Mouse (Mus musculus) MEL (cell line): ENCODE results near the gene Lipc. TPM values are rescaled to one million over a fixed set of nuclear protein-coding genes. Genes with fewer than 3 reads are reported as not detected.
A peak's percentile ranks its signal among the peaks of the same experiment; 100 is the strongest.

Source experiments
- DNase-seq: peaks from one replicate; pipeline ENCODE4 v3.0.0; 2011; ENCODE audit warnings: low read depth, low spot score
- H3K27ac ChIP-seq: 2 replicates; pipeline ENCODE4 v1.5.1; 2012; ENCODE audit warnings: low read depth, mild to moderate bottlenecking, control low read depth, low read length, moderate library complexity; ENCODE audit not compliant: control insufficient read depth
- H3K27me3 ChIP-seq, 2 experiments: fragments of 150-350 bp in 1 of 2; sonication (generic) in 1 of 2; 2 replicates each; pipeline ENCODE4 v1.6.1; 2012; ENCODE audit warnings: low read length in 2 of 2, mild to moderate bottlenecking in 2 of 2, improper control_type of control experiment in 1 of 2, moderate library complexity in 1 of 2; ENCODE audit not compliant: insufficient read depth in 2 of 2, control insufficient read depth in 1 of 2
- H3K36me3 ChIP-seq, 2 experiments: 2 replicates each; pipeline ENCODE4 v1.6.1; 2012 to 2014; ENCODE audit warnings: low read length in 2 of 2, improper control_type of control experiment in 1 of 2, inconsistent platforms in 1 of 2, mild to moderate bottlenecking in 1 of 2; ENCODE audit not compliant: insufficient read depth in 2 of 2, control insufficient read depth in 1 of 2
- H3K4me1 ChIP-seq, 2 experiments: fragments of 150-350 bp in 1 of 2; sonication (generic) in 1 of 2; 2 replicates each; pipeline ENCODE4 v1.6.1; 2012; ENCODE audit warnings: low read length in 2 of 2, improper control_type of control experiment in 1 of 2, mild to moderate bottlenecking in 1 of 2; ENCODE audit not compliant: insufficient read depth in 2 of 2, control insufficient read depth in 1 of 2
- H3K4me3 ChIP-seq, 2 experiments: fragments of 150-350 bp in 1 of 2; sonication (generic) in 1 of 2; 2 replicates each; pipeline ENCODE4 v1.5.1; 2012; ENCODE audit warnings: low read depth in 2 of 2, low read length in 2 of 2, mild to moderate bottlenecking in 2 of 2, moderate library complexity in 2 of 2, control low read depth in 1 of 2, improper control_type of control experiment in 1 of 2; ENCODE audit not compliant: control insufficient read depth in 1 of 2, insufficient read depth in 1 of 2
- H3K79me2 ChIP-seq: 2 replicates; pipeline ENCODE4 v1.6.1; 2012; ENCODE audit warnings: mild to moderate bottlenecking, low read length, moderate library complexity; ENCODE audit not compliant: control insufficient read depth, poor library complexity, insufficient read depth
- H3K9ac ChIP-seq: 2 replicates; pipeline ENCODE4 v1.6.1; 2012; ENCODE audit warnings: low read depth, mild to moderate bottlenecking, control low read depth, low read length, moderate library complexity; ENCODE audit not compliant: control insufficient read depth, poor library complexity, severe bottlenecking
- H3K9me3 ChIP-seq: fragments of 150-350 bp; sonication (generic); replicated peaks from 2 replicates; pipeline ENCODE4 v1.6.1; 2012; ENCODE audit warnings: mild to moderate bottlenecking, low read length, improper control_type of control experiment, moderate library complexity; ENCODE audit not compliant: insufficient read depth
- BHLHE40 ChIP-seq: IDR thresholded peaks from 2 replicates; pipeline ENCODE4 v1.6.1; 2012; ENCODE audit warnings: low read depth, mild to moderate bottlenecking, inconsistent platforms, low read length, improper control_type of control experiment, borderline replicate concordance
- CHD1 ChIP-seq: IDR thresholded peaks from 2 replicates; pipeline ENCODE4 v1.6.1; 2012; ENCODE audit warnings: low read depth, mild to moderate bottlenecking, inconsistent platforms, low read length, improper control_type of control experiment
- CHD2 ChIP-seq: IDR thresholded peaks from 2 replicates; pipeline ENCODE4 v1.6.1; 2011; ENCODE audit warnings: low read length, improper control_type of control experiment
- EP300 ChIP-seq, 2 experiments: IDR thresholded peaks; 2 replicates each; pipeline ENCODE4 v1.6.1; 2011; ENCODE audit warnings: improper control_type of control experiment in 2 of 2, low read length in 2 of 2, low read depth in 1 of 2, mild to moderate bottlenecking in 1 of 2
- ETS1 ChIP-seq: IDR thresholded peaks from 2 replicates; pipeline ENCODE4 v1.6.1; 2012; ENCODE audit warnings: low read depth, mild to moderate bottlenecking, inconsistent platforms, low read length, improper control_type of control experiment, moderate library complexity
- GATA1 ChIP-seq: IDR thresholded peaks from 2 replicates; pipeline ENCODE4 v1.6.1; 2011; ENCODE audit warnings: low read depth, low read length, improper control_type of control experiment
- HCFC1 ChIP-seq: IDR thresholded peaks from 2 replicates; pipeline ENCODE4 v1.6.1; 2012; ENCODE audit warnings: low read depth, mild to moderate bottlenecking, inconsistent platforms, low read length, improper control_type of control experiment, moderate library complexity
- JUND ChIP-seq: IDR thresholded peaks from 2 replicates; pipeline ENCODE4 v1.6.1; 2011; ENCODE audit warnings: low read depth, mild to moderate bottlenecking, improper control_type of control experiment, low read length
- MAX ChIP-seq: IDR thresholded peaks from 2 replicates; pipeline ENCODE4 v1.6.1; 2011; ENCODE audit warnings: low read length, improper control_type of control experiment
- MXI1 ChIP-seq: IDR thresholded peaks from 2 replicates; pipeline ENCODE4 v1.6.1; 2011; ENCODE audit warnings: mild to moderate bottlenecking, low read depth, low read length, improper control_type of control experiment
- MYC ChIP-seq: IDR thresholded peaks from 2 replicates; pipeline ENCODE4 v1.6.1; 2011; ENCODE audit warnings: low read depth, mild to moderate bottlenecking, low read length, improper control_type of control experiment, moderate library complexity
- NELFE ChIP-seq: IDR thresholded peaks from 2 replicates; pipeline ENCODE4 v1.6.1; 2011; ENCODE audit warnings: low read depth, low read length, improper control_type of control experiment
- POLR2A ChIP-seq, 2 experiments: IDR thresholded peaks; 2 replicates each; pipeline ENCODE4 v1.6.1; 2011 to 2012; ENCODE audit warnings: low read length in 2 of 2, mild to moderate bottlenecking in 2 of 2, control low read depth in 1 of 2, improper control_type of control experiment in 1 of 2, low read depth in 1 of 2, moderate library complexity in 1 of 2; ENCODE audit not compliant: control insufficient read depth in 1 of 2, insufficient read depth in 1 of 2, poor library complexity in 1 of 2
- POLR2AphosphoS2 ChIP-seq: IDR thresholded peaks from 2 replicates; pipeline ENCODE4 v1.6.1; 2011; ENCODE audit warnings: low read length, improper control_type of control experiment
- POLR2AphosphoS5 ChIP-seq: IDR thresholded peaks from 2 replicates; pipeline ENCODE4 v1.6.1; 2012; ENCODE audit warnings: low read depth, borderline replicate concordance, mild to moderate bottlenecking, inconsistent platforms, low read length, moderate library complexity, mixed read lengths
- RAD21 ChIP-seq: IDR thresholded peaks from 2 replicates; pipeline ENCODE4 v1.6.1; 2011; ENCODE audit warnings: mild to moderate bottlenecking, low read depth, low read length, improper control_type of control experiment
- RCOR1 ChIP-seq: IDR thresholded peaks from 2 replicates; pipeline ENCODE4 v1.6.1; 2012; ENCODE audit warnings: low read depth, mild to moderate bottlenecking, inconsistent platforms, low read length, improper control_type of control experiment
- SIN3A ChIP-seq: IDR thresholded peaks from 2 replicates; pipeline ENCODE4 v1.6.1; 2012; ENCODE audit warnings: low read length, improper control_type of control experiment, inconsistent platforms
- TAL1 ChIP-seq: IDR thresholded peaks from 2 replicates; pipeline ENCODE4 v1.6.1; 2012; ENCODE audit warnings: mild to moderate bottlenecking, inconsistent platforms, low read length, moderate library complexity, mixed read lengths
- TCF12 ChIP-seq: IDR thresholded peaks from 2 replicates; pipeline ENCODE4 v1.6.1; 2014; ENCODE audit warnings: low read depth, mild to moderate bottlenecking, inconsistent platforms, low read length, improper control_type of control experiment, moderate library complexity
- UBTF ChIP-seq: IDR thresholded peaks from 2 replicates; pipeline ENCODE4 v1.6.1; 2012; ENCODE audit warnings: low read depth, mild to moderate bottlenecking, inconsistent platforms, low read length, improper control_type of control experiment, moderate library complexity, borderline replicate concordance; ENCODE audit not compliant: insufficient read depth
- ZC3H11A ChIP-seq: IDR thresholded peaks from 2 replicates; pipeline ENCODE4 v1.6.1; 2012; ENCODE audit warnings: low read depth, mild to moderate bottlenecking, inconsistent platforms, low read length, improper control_type of control experiment
- ZMIZ1 ChIP-seq: IDR thresholded peaks from 2 replicates; pipeline ENCODE4 v1.6.1; 2012; ENCODE audit warnings: low read depth, mild to moderate bottlenecking, inconsistent platforms, low read length, improper control_type of control experiment, moderate library complexity
- polyA plus RNA-seq, 2 experiments: library from polyadenylated mRNA; stranded (reverse) in 1 of 2; unstranded in 1 of 2; fragments of >175 nt in 1 of 2; fragments of >200 nt in 1 of 2; gene quantifications; 2 replicates each; pipeline versions ENCODE4 v1.2.1 to v1.2.4; 2012; ENCODE audit warnings: low replicate concordance in 2 of 2, low read depth in 1 of 2; ENCODE audit not compliant: insufficient read length in 2 of 2, insufficient read depth in 1 of 2, missing spikeins in 1 of 2
- total RNA-seq: library from RNA; depleted of rRNA; stranded (reverse); fragments of 300-350 nt; gene quantifications from 2 replicates; pipeline ENCODE4 v1.2.3, GENCODE M21; 2012

Lipc gene
- total and polyA plus RNA-seq, 3 experiments, result 0.07 TPM; not detected in 2

DNA sequence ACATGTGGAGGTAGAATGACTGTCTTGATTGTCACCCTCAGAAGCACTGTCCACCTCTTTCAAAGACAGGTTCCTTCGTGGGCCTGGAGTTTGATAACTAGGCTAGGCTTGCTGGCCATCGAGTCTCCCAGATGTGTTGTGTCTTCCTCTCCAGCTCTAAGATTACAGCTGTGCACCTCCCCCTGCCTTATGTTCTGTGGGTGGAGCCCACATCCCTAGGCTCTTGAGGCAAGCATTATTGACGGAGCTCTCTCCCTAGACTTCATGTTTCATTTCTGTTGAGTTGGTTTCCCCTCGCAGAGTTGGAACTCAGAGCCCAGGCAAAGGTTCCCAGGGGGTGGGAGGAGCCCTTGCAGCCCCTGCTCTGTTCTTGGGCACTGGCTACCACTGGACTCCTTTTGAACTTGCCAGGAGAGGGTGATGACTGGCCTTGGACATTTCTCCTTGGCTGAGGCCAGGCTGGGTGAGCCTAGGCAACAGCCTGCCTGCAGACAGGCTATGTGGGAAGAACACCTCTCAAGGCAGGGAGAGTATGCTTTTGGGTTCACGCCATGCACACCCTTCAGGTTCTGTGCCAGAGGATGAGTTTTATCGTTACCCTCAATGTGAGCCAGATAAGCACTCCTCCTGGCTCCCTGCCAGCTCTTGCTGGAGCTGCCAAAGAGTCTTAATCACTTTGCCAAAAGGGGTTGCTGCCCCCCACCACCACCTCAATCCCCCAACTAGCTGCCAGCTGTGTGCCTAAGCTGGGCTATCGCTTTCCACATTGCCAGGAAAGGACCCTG, 30.1 kb downstream of the Lipc start:
- TF ChIP-seq POLR2AphosphoS2 (peak; percentile 66; the same call in 1 of the 2 replicates), BHLHE40 (peak; percentile 38; the same call in 1 of the 2 replicates), ZMIZ1 (peak; percentile 60; the same call in 1 of the 2 replicates), ZC3H11A (no peak), RCOR1 (peak; percentile 67), ETS1 (peak; percentile 97), GATA1 (peak; percentile 98), NELFE (peak; percentile 24; the same call in 1 of the 2 replicates), TCF12 (peak; percentile 95), EP300 (IDR thresholded peaks at IDR 0.05; ENCODE audit: low read depth in 1 of 2, low read length in 2 of 2) (peak; percentile 96 to 97), MYC (peak; percentile 80), CHD1 (no peak), TAL1 (peak; percentile 86), HCFC1 (0 out of 2 replicates have a peak, but pooled peaks have one; percentile 24), POLR2A (IDR thresholded peaks at IDR 0.05; ENCODE audit: control insufficient read depth in 1 of 2, insufficient read depth in 1 of 2, low read depth in 1 of 2, low read length in 2 of 2, poor library complexity in 1 of 2) (peak; percentile 26 to 68; a peak in 2 of 4 replicates), POLR2AphosphoS5 (0 out of 2 replicates have a peak, but pooled peaks have one; percentile 16), CHD2 (no peak), MAX (peak; percentile 49; the same call in 1 of the 2 replicates), UBTF (0 out of 2 replicates have a peak, but pooled peaks have one; percentile 37), JUND (no peak), SIN3A (peak; percentile 86), MXI1 (peak; percentile 68), RAD21 (no peak; the same call in 1 of the 2 replicates)
- Histone ChIP-seq H3K9me3 (no peaks in the 10 kb centered on the region), H3K27ac (peak overlapping the region; percentile 99), H3K79me2 (no peaks in the 10 kb centered on the region), H3K4me1 (peaks cover 22 to 47% of the 10 kb centered on the region in 2 experiments), H3K36me3 (peaks cover 0 to 46% of the 10 kb centered on the region in 2 experiments; a peak in 2 of 4 replicates), H3K9ac (peak overlapping the region; percentile 69), H3K27me3 (no peaks in the 10 kb centered on the region), H3K4me3 (peak overlapping the region; percentile 23 to 25; a peak in 3 of 4 replicates)
- DNase-seq, result peak; percentile 97
